Mouse (Mus musculus) bone marrow, adult 2 months (tissue): ENCODE measurements around the gene Gm28308. TPM values are rescaled to one million over a fixed set of nuclear protein-coding genes. Genes with fewer than 3 reads are reported as not detected.

Experiments
- H3K27ac ChIP-seq: fragments of 200-500 bp; 2 replicates; pipeline ENCODE4 v1.5.1; 2012; ENCODE audit warnings: low read depth, mild to moderate bottlenecking, control low read depth, inconsistent platforms, low read length; ENCODE audit not compliant: control insufficient read depth, poor library complexity, insufficient read depth
- H3K4me1 ChIP-seq: fragments of 200-500 bp; 2 replicates; pipeline ENCODE4 v1.6.1; 2011; ENCODE audit warnings: low read length; ENCODE audit not compliant: control insufficient read depth, insufficient read depth
- H3K4me3 ChIP-seq: fragments of 200-500 bp; replicated peaks from 2 replicates; pipeline ENCODE3; 2011; ENCODE audit warnings: mild to moderate bottlenecking, low read depth, low read length, control low read depth; ENCODE audit not compliant: control insufficient read depth
- CTCF ChIP-seq: fragments of 200-500 bp; IDR thresholded peaks from 2 replicates; pipeline ENCODE4 v1.5.1; 2011; ENCODE audit warnings: low read length, control low read depth; ENCODE audit not compliant: control insufficient read depth, insufficient read depth
- POLR2A ChIP-seq: fragments of 200-500 bp; IDR thresholded peaks from 2 replicates; pipeline ENCODE4 v1.6.1; 2011; ENCODE audit warnings: low read depth, mild to moderate bottlenecking, control low read depth, low read length, borderline replicate concordance; ENCODE audit not compliant: control insufficient read depth
- WGBS: fragments of 180-500 bp; shearing (Covaris S2); methylation state at CpG from one replicate; pipeline ENCODE4 v1.1.7; 2018; 5-methylcytosine and 5-hydroxymethylcytosine counted together
- polyA plus RNA-seq: library from polyadenylated mRNA; stranded (reverse); fragments of >200 nt; gene quantifications from 2 replicates; pipeline ENCODE4 v1.2.4, GENCODE M21; 2011; ENCODE audit warnings: low replicate concordance; ENCODE audit not compliant: missing spikeins, insufficient read depth, insufficient read length

The Gm28308 gene
- polyA plus RNA-seq, 1 experiment, result not detected

GRCm38 (mm10) chr6:52241001-52241621 lies 28.0 kb upstream of the Gm28308 start:
- Histone ChIP-seq H3K4me3 (no peak overlapping the region), H3K4me1 (no peaks in the 10 kb centered on the region), H3K27ac (no peak overlapping the region)
- 20% methylated on average over 9 of the region's 9 CpGs for WGBS
- no peak for TF ChIP-seq CTCF

DNA sequence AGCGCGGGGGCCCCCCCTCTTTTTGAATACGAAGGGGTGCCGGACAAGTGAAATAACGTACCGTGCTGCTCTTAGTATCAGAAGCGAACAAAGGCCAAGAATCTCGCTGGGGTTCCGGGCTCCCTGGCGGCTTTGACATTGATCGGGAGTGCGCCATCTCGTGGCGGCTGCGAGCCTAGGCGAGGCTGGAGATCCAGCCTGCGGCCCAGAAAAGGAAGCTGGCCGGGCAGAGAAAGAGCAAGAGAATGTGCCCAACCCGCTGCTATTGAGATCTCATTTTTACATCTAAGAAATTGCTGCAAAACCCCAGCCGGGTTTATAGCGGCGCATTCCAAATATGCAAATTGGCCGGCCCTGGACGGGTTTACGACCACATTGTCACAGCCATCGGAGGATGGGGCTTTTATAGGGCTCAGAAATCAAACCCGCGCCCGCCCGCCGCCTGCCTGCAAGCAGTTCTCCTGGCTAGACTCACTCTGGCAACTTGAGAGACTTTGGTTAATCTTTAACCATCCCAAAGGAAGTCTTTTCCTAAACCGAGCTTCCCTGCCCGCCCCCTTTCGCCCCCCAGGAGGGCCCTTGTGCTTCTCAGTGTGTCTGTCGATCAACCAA lies 27.4 kb upstream of the Gm28308 start, which contains the start of gene Hoxa10:
TSS of gene Hoxa10 (minus strand) at position 466 of the 612 bp plus-strand sequence.
- TF ChIP-seq CTCF (peak; percentile 77), POLR2A (no peak)
- 10% methylated on average over 35 of the region's 35 CpGs for WGBS
- Histone ChIP-seq H3K27ac (no peak within 1 kb of the TSS; the same call in 1 of the 2 replicates), H3K4me3 (no peak within 1 kb of the TSS), H3K4me1 (no peaks in the 10 kb centered on the region)

GRCm38 (mm10) chr6:52239625-52240388 lies 26.7 kb upstream of the Gm28308 start:
- no peak overlapping the region; the same call in 1 of the 2 replicates for H3K27ac ChIP-seq
- WGBS, result 8% methylated on average over 30 of the region's 30 CpGs

GRCm38 (mm10) chr6:52238976-52239375 lies 25.8 kb upstream of the Gm28308 start:
- no peak overlapping the region for H3K27ac ChIP-seq
- no peak for TF ChIP-seq CTCF
- no peak for TF ChIP-seq POLR2A
- no peak overlapping the region for H3K4me3 ChIP-seq
- H3K4me1 ChIP-seq, result no peaks in the 10 kb centered on the region
- WGBS, result 34% methylated on average over 7 of the region's 7 CpGs

More at GRCm38 (mm10) chr6:52239625-52240388, 26.7 kb upstream of the Gm28308 start:
- H3K4me1 ChIP-seq, result no peaks in the 10 kb centered on the region
- no peak overlapping the region for H3K4me3 ChIP-seq
- TF ChIP-seq POLR2A (no peak), CTCF (no peak)

DNA sequence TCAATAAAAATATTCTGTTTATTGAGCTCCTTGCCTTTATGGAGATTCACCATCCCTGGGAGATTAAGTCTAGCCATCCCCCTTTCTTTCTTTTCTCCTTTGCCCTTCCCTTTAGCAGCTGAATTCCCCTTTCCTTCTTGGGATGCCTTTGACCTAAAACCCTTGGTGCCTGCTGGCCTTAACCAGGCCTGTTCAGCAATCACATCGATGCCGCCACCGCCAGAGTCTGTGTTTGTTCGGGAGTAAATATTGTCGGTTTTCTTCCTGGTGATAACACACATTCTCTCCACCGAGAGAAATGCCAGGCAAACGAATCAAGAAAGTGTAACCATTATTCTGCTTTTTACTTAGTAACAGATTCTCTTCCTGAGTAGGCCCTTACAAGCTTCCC lies 25.0 kb upstream of the Gm28308 start:
- TF ChIP-seq POLR2A, result no peak
- no peak for TF ChIP-seq CTCF
- Histone ChIP-seq H3K4me1 (no peaks in the 10 kb centered on the region), H3K27ac (no peak overlapping the region), H3K4me3 (no peak overlapping the region)
- 56% methylated on average over 7 of the region's 7 CpGs for WGBS

DNA sequence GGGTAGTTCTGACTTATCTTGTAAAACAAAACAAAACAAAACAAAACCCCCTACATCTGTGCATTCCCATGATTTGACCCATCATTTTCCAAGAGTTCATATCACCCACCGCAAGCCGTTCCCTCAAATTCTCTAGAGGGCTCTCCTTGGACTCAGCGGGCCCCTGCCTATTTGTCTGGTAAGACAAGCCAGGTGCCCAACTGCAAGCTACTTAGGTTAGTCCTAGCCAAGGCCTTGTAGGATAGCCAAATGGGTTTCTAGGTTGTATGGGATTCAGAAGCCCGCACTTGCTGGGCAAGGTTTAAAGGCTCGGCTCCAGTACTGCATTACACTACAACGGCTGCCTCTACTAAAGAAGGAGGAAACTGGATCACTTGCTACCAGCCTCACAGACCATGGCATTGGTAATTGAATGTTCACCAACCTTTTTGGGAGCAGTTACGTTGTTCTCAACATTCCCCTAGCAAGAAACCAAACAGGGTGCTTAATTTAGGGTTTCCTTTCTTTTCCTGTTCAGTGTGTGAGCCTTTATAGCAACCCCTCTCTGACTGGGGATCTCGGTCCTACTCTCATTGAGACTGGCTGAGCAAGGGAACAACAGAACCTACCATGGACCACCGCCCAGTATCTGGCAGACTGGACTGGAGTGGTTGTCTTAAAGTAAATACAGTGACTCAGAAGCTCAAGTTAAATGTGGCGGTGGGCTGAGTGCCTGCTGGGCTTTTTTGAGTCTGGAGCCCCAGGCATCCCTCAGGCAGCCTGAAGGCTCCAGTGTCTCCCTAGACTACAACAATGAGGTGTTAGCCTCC lies 24.4 kb upstream of the Gm28308 start:
- TF ChIP-seq CTCF (no peak), POLR2A (no peak)
- 78% methylated on average over 10 of the region's 10 CpGs for WGBS
- Histone ChIP-seq H3K4me1 (no peaks in the 10 kb centered on the region), H3K27ac (no peak overlapping the region), H3K4me3 (no peak overlapping the region)

DNA sequence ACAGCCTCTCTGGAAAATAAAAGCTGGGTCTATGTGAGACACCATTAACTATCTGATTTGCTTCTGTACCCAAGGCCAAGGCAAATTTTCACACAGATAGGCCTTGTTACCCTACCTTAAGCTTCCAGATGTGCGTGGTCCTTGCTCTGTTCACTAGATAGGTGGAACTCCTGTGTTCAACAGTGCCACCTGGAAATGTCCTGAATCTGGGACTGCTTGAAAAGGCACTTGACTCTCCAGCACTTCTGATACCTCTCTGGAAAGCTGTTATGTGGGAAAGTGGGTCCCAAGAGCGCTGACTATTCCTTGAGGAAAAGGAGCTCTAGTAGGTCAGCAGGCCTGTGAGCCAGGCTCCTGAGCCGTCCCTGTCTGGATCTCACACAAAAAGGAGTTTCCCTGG lies 23.7 kb upstream of the Gm28308 start:
- H3K27ac ChIP-seq, result no peak overlapping the region
- TF ChIP-seq CTCF, result no peak
- no peak for TF ChIP-seq POLR2A
- 84% methylated on average over 3 of the region's 3 CpGs for WGBS
- no peak overlapping the region for H3K4me3 ChIP-seq
- H3K4me1 ChIP-seq, result no peaks in the 10 kb centered on the region

DNA sequence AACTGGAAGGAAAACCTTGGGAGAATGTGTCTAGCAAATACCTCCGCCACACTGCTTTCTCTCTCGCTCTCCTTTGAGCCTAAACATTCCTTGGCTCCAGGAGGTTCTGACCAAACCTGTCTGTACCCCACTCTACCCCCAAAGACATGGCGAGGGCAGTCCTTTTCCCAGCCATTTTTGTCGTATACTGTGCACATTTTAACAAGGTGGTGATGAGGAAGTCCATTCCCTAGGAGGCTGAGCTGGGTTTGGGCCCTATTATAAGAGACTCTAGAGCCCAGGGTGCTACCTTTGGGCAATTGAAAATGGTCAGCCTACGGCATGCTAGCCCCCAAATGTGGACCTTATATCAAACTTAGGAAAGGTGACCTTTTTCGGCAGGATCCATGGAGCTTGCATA lies 22.7 kb upstream of the Gm28308 start:
- 72% methylated on average over 6 of the region's 6 CpGs for WGBS
- H3K4me3 ChIP-seq, result no peak overlapping the region
- TF ChIP-seq POLR2A (no peak), CTCF (no peak)
- H3K27ac ChIP-seq, result no peak overlapping the region
- no peaks in the 10 kb centered on the region for H3K4me1 ChIP-seq
